Mouse (Mus musculus): Measurements from ENCODE around the gene Vasp.

DNA sequence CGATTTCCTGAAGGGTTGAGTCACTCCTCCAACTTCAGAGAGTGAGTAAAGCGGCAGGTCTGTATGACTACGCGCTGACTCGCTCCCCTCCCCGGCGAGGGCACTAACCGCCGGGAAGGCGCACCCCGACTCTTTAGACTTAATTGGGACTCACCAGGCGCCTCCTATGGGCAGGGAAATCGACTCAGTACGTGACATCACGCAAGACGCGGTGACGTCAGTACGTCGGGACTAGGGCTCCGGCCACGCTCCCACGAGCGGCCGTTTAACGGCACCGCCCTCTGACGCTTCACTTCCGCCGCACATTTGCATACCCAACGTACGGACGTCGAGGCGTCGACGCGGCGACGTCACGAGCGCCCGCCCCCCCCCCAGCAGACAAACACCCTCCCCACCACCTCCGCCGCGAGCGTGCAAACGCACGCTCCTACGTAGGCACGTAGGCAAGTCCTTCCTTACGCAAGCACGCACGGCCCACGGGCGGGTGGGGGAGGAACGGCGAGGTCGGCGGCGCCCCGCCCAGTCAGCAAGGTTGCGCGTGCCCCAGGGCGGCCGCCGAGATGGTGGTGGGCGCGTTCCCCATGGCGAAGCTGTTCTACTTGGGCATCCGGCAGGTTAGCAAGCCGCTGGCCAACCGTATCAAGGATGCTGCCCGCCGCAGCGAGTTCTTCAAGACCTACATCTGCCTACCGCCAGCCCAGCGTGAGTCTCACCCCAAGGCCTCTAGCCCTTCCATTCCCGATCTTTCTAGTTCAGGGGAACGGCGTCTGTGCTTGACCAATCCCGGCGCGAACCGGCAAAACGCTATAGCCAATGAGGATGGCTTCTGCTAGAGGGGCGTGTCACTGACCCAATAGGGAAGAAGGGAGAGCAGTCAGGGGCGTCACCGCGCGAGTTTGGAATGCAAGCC is 43.5 kb downstream of the Vasp start, which contains the start of gene Opa3:
- TF ChIP-seq CTCF (IDR thresholded peaks at IDR 0.05; ENCODE audit: low read depth, low read length): no peak
- no peak for TF ChIP-seq GATA1 (IDR thresholded peaks at IDR 0.05; ENCODE audit: borderline replicate concordance, low read length)
- no peak for TF ChIP-seq TAL1 (conservative IDR thresholded peaks at IDR 0.05; ENCODE audit: low read depth, low read length)
- no peak for TF ChIP-seq POLR2AphosphoS5 (IDR thresholded peaks at IDR 0.05; ENCODE audit: insufficient replicate concordance, low read depth, low read length)

All from G1E (cell line).